Mouse (Mus musculus) stomach, embryonic 14.5 days (tissue): ENCODE measurements around the gene Gnb1. TPM values are rescaled to one million over a fixed set of nuclear protein-coding genes. Genes with fewer than 3 reads are reported as not detected.
A peak's percentile ranks its signal among the peaks of the same experiment; 100 is the strongest.

Experiments
- ATAC-seq: fragments of 200-750 bp; cut with Nextera tagmentation; 2 replicates; pipeline ENCODE4 v1.8.0; 2017; ENCODE audit warnings: low read depth, moderate TSS enrichment; ENCODE audit not compliant: insufficient number of reproducible peaks, insufficient read depth, low FRiP score
- H3K27ac ChIP-seq: fragments of 300-500 bp; sonication (generic); 2 replicates; pipeline ENCODE4 v1.5.1; 2014; ENCODE audit warnings: mild to moderate bottlenecking, low read length, moderate library complexity, mixed read lengths
- H3K27me3 ChIP-seq: fragments of 300-500 bp; sonication (generic); 2 replicates; pipeline ENCODE4 v1.6.1; 2014; ENCODE audit warnings: low read length, control low read depth, mixed read lengths; ENCODE audit not compliant: control insufficient read depth, insufficient read depth
- H3K36me3 ChIP-seq: fragments of 300-500 bp; sonication (generic); 2 replicates; pipeline ENCODE4 v1.6.1; 2014; ENCODE audit warnings: mild to moderate bottlenecking, control low read depth, low read length, moderate library complexity, mixed read lengths; ENCODE audit not compliant: control insufficient read depth, insufficient read depth
- H3K4me1 ChIP-seq: fragments of 300-500 bp; sonication (generic); 2 replicates; pipeline ENCODE4 v1.6.1; 2014; ENCODE audit warnings: low read length, control low read depth, mixed read lengths; ENCODE audit not compliant: control insufficient read depth, insufficient read depth
- H3K4me2 ChIP-seq: fragments of 300-500 bp; sonication (generic); replicated peaks from 2 replicates; pipeline ENCODE4 v1.6.1; 2014; ENCODE audit warnings: low read depth, low read length, control low read depth
- H3K4me3 ChIP-seq: fragments of 300-500 bp; sonication (generic); 2 replicates; pipeline ENCODE4 v1.5.1; 2014; ENCODE audit warnings: low read depth, low read length, control low read depth
- H3K9ac ChIP-seq: fragments of 300-500 bp; sonication (generic); replicated peaks from 2 replicates; pipeline ENCODE4 v1.6.1; 2014; ENCODE audit warnings: low read depth, mild to moderate bottlenecking, control low read depth, low read length, moderate library complexity, mixed read lengths
- H3K9me3 ChIP-seq: fragments of 300-500 bp; sonication (generic); 2 replicates; pipeline ENCODE4 v1.6.1; 2016; ENCODE audit warnings: low read depth, low read length, control low read depth; ENCODE audit not compliant: control insufficient read depth
- WGBS: fragments of 180-500 bp; shearing (Covaris S2); extraction: QIAGEN DNeasy Blood & Tissue Kit; methylation state at CpG from one replicate; pipeline ENCODE4 v1.1.7; 2014; 5-methylcytosine and 5-hydroxymethylcytosine counted together
- polyA plus RNA-seq: library from polyadenylated mRNA; unstranded; fragments of >200 nt; fragmentation: Nextera tagmentation; extraction: Ambion mirVana; gene quantifications from 2 replicates; pipeline ENCODE4 v1.2.1, GENCODE M21; 2014

Gnb1 gene
- polyA plus RNA-seq, 1 experiment from 2014 or later, result 525 TPM

- no peaks in the 10 kb centered on the region for H3K36me3 ChIP-seq
- H3K4me2 ChIP-seq, result no peak overlapping the region
- peaks cover 3% of the 10 kb centered on the region; the same call in 1 of the 2 replicates for H3K4me1 ChIP-seq
- H3K27ac ChIP-seq, result no peak overlapping the region
- no peaks in the 10 kb centered on the region for H3K9me3 ChIP-seq
- H3K27me3 ChIP-seq, result no peaks in the 10 kb centered on the region
- no peak for ATAC-seq
- no peak overlapping the region for H3K4me3 ChIP-seq
- WGBS, result 81% methylated on average over 13 of the region's 13 CpGs
- no peak overlapping the region for H3K9ac ChIP-seq
Observed at GRCm38 (mm10) chr4:155467237-155468010, 23.7 kb upstream of the Gnb1 start.

- 12% methylated on average over 21 of the region's 21 CpGs for WGBS
- peak; percentile 60; the same call in 1 of the 2 replicates for ATAC-seq
- no peaks in the 10 kb centered on the region for H3K9me3 ChIP-seq
- H3K4me1 ChIP-seq, result peaks cover 3% of the 10 kb centered on the region; the same call in 1 of the 2 replicates
- no peak within 1 kb of the TSS; the same call in 1 of the 2 replicates for H3K9ac ChIP-seq
- H3K4me2 ChIP-seq, result peak within 1 kb of the TSS; percentile 44
- H3K36me3 ChIP-seq, result no peaks in the 10 kb centered on the region
- no peak within 1 kb of the TSS for H3K27ac ChIP-seq
- no peaks in the 10 kb centered on the region for H3K27me3 ChIP-seq
- H3K4me3 ChIP-seq, result peak within 1 kb of the TSS; percentile 21; the same call in 1 of the 2 replicates
Observed at GRCm38 (mm10) chr4:155468952-155469351, 22.2 kb upstream of the Gnb1 start, which contains the start of gene Tmem52. Gene Tmem52, plus strand, starts transcription at chr4:155469114.

- H3K27ac ChIP-seq, result no peak overlapping the region
- no peak for ATAC-seq
- peaks cover 3% of the 10 kb centered on the region; the same call in 1 of the 2 replicates for H3K4me1 ChIP-seq
- no peaks in the 10 kb centered on the region for H3K27me3 ChIP-seq
- 82% methylated on average over 18 of the region's 18 CpGs for WGBS
- H3K4me3 ChIP-seq, result no peak overlapping the region
- no peaks in the 10 kb centered on the region for H3K9me3 ChIP-seq
- H3K9ac ChIP-seq, result no peak overlapping the region
- no peaks in the 10 kb centered on the region for H3K36me3 ChIP-seq
- no peak overlapping the region; the same call in 1 of the 2 replicates for H3K4me2 ChIP-seq
Observed at GRCm38 (mm10) chr4:155469590-155470262, 21.4 kb upstream of the Gnb1 start.

- ATAC-seq, result no peak
- no peaks in the 10 kb centered on the region for H3K36me3 ChIP-seq
Observed at GRCm38 (mm10) chr4:155470263-155470953, 20.8 kb upstream of the Gnb1 start.

DNA sequence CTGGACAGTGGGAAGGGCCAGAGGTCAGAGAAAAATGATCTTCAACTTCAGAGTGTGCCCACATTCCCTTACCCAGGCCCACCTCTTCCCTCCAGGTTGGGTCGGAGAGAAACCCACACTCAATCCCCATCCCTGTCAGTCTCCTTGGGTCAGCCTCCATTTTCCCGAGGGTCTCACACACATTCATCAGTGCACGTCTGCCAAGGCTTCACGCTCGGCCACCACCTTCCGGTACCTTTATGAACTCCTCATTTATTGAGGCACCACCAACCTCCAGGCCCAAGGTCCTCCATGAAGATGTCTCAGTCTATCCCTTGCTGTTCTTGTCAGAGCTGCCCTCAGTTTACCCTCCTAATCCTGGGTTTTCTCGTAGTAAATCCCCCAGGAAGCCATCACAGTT lies 20.2 kb upstream of the Gnb1 start:
- Histone ChIP-seq H3K27me3 (no peaks in the 10 kb centered on the region), H3K4me1 (peaks cover 3% of the 10 kb centered on the region; the same call in 1 of the 2 replicates), H3K4me2 (no peak overlapping the region), H3K9ac (no peak overlapping the region), H3K9me3 (no peaks in the 10 kb centered on the region), H3K36me3 (no peaks in the 10 kb centered on the region), H3K27ac (no peak overlapping the region), H3K4me3 (no peak overlapping the region)
- no peak for ATAC-seq
- 85% methylated on average over 7 of the region's 7 CpGs for WGBS

More at GRCm38 (mm10) chr4:155470263-155470953, 20.8 kb upstream of the Gnb1 start:
- Histone ChIP-seq H3K9me3 (no peaks in the 10 kb centered on the region), H3K4me1 (peaks cover 3% of the 10 kb centered on the region; the same call in 1 of the 2 replicates), H3K4me3 (no peak overlapping the region), H3K27ac (no peak overlapping the region), H3K4me2 (no peak overlapping the region), H3K27me3 (no peaks in the 10 kb centered on the region), H3K9ac (no peak overlapping the region)
- WGBS, result 72% methylated on average over 16 of the region's 16 CpGs

DNA sequence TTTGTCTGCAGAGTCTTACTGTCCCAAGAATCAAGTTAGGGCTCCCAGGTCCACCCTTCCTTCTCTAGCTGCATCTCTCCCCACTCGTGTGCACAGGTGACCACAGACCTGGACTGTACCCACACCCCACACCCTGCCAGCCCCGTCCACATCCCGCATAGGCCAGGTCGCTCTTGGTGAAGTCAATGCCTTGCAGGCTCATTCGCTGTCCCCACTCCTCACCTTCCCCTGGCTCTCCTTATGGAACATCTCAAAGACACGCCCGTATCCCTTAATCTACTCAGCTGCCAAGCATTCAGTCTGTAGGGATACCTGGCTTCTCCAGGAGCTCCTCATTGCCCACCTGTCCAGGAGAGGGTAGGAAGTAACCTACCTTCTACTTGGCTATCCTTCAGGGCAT lies 19.8 kb upstream of the Gnb1 start:
- WGBS, result 82% methylated on average over 7 of the region's 7 CpGs
- no peak for ATAC-seq
- H3K9me3 ChIP-seq, result no peaks in the 10 kb centered on the region
- no peak overlapping the region for H3K27ac ChIP-seq
- H3K36me3 ChIP-seq, result no peaks in the 10 kb centered on the region
- H3K27me3 ChIP-seq, result no peaks in the 10 kb centered on the region
- peaks cover 3% of the 10 kb centered on the region; the same call in 1 of the 2 replicates for H3K4me1 ChIP-seq
- H3K4me2 ChIP-seq, result no peak overlapping the region
- no peak overlapping the region for H3K9ac ChIP-seq
- no peak overlapping the region for H3K4me3 ChIP-seq

DNA sequence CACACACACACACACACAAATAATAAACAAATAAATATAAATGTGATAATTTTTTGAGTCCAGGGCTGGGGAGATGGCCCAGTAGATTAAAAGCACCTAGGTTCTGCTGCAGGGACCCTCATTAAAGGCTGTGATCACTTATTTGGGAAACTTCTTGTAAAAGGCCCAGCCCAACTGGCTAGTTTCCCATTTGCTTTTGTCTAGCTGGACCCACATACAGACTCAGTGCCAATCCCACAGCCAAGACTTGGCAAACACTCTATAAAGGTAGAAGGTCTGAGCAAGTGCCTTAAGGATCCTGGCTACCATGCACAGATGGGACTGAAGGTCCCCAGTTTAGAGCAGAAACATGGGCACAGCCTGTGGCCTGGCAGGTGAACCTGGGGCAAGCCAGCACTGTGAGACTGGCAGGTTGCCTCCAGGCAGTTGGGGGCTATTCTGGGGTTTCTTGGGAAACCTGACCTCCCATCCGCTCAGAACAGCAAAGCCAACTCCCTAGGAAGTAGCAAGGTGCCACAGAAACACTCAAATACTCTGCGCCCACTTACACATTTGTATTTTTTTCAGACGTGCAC lies 18.4 kb upstream of the Gnb1 start:
- no peak overlapping the region for H3K27ac ChIP-seq
- ATAC-seq, result no peak

DNA sequence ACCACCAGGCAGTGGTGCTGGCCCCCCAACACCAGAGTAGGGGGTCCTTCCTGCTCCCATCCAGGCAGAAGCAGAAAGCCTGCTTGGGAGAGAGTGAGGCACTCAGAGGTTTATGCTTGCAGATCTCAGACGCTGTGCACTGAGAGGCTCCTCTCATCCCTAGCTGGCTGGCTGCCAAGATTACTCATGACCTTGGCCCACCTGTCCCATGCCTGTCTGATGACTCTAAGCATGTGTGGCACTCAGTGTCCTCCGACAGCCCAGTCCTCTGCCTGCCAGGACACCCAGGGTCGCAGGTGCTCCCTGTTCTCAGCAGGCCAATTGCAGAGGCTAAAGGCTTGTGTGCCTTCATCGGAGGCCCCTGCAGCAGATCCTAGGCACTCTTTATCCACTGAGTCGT lies 17.8 kb upstream of the Gnb1 start:
- peaks cover 3% of the 10 kb centered on the region; the same call in 1 of the 2 replicates for H3K4me1 ChIP-seq
- no peaks in the 10 kb centered on the region for H3K36me3 ChIP-seq
- WGBS, result 40% methylated on average over 5 of the region's 5 CpGs
- no peak overlapping the region for H3K4me2 ChIP-seq
- no peaks in the 10 kb centered on the region for H3K9me3 ChIP-seq
- H3K27ac ChIP-seq, result no peak overlapping the region
- H3K9ac ChIP-seq, result no peak overlapping the region
- H3K4me3 ChIP-seq, result no peak overlapping the region
- no peak for ATAC-seq
- no peaks in the 10 kb centered on the region for H3K27me3 ChIP-seq

More for the DNA sequence above, 18.4 kb upstream of the Gnb1 start:
- Histone ChIP-seq H3K36me3 (no peaks in the 10 kb centered on the region), H3K4me2 (no peak overlapping the region), H3K4me1 (peaks cover 3% of the 10 kb centered on the region; the same call in 1 of the 2 replicates), H3K4me3 (no peak overlapping the region), H3K27me3 (no peaks in the 10 kb centered on the region), H3K9me3 (no peaks in the 10 kb centered on the region), H3K9ac (no peak overlapping the region)
- 62% methylated on average over 3 of the region's 3 CpGs for WGBS
